Mouse (Mus musculus): ENCODE measurements around the gene Gm10803.
A peak's percentile ranks its signal among the peaks of the same experiment; 100 is the strongest.
"Not testable (repeated sequence)": the region's sequence is repeated elsewhere in the genome, so short reads cannot be mapped to it uniquely, and the experiment has no call there.

Gm10803 gene

GRCm38 (mm10) chr2:93560268-93560667 is at the start of gene Gm10803:
Gene Gm10803, plus strand, starts transcription at chr2:93560568.
- DNase-seq, result not testable (repeated sequence)

GRCm38 (mm10) chr2:93510839-93511238 is 49.5 kb upstream of the Gm10803 start:
- DNase-seq, result no peak

- no peak for DNase-seq
These were observed 48.2 kb upstream of the Gm10803 start for GRCm38 (mm10) chr2:93512130-93512529.

GRCm38 (mm10) chr2:93515246-93515645 is 45.1 kb upstream of the Gm10803 start:
- DNase-seq, result no peak

- DNase-seq, result no peak
These were observed 39.3 kb upstream of the Gm10803 start for GRCm38 (mm10) chr2:93521042-93521441.

- no peak for DNase-seq
These were observed 38.8 kb upstream of the Gm10803 start for GRCm38 (mm10) chr2:93521571-93521970.

- no peak for DNase-seq
These were observed 38.4 kb upstream of the Gm10803 start for GRCm38 (mm10) chr2:93522005-93522404.

- DNase-seq, result no peak
These were observed 35.2 kb upstream of the Gm10803 start for GRCm38 (mm10) chr2:93525033-93525762.

GRCm38 (mm10) chr2:93529602-93530001 is 30.8 kb upstream of the Gm10803 start:
- peak; percentile 12 for DNase-seq

GRCm38 (mm10) chr2:93533891-93534290 is 26.5 kb upstream of the Gm10803 start:
- DNase-seq, result no peak

GRCm38 (mm10) chr2:93537385-93537967 is 22.9 kb upstream of the Gm10803 start:
- DNase-seq, result no peak

- no peak for DNase-seq
These were observed 22.2 kb upstream of the Gm10803 start for GRCm38 (mm10) chr2:93538140-93538539.

- DNase-seq, result no peak
These were observed 18.6 kb upstream of the Gm10803 start for GRCm38 (mm10) chr2:93541771-93542170.

GRCm38 (mm10) chr2:93552676-93553521 is 7.5 kb upstream of the Gm10803 start:
- DNase-seq, result no peak

- DNase-seq, result no peak
These were observed 6.5 kb upstream of the Gm10803 start for GRCm38 (mm10) chr2:93553905-93554304.

- DNase-seq, result no peak
These were observed 5.3 kb downstream of the Gm10803 start for GRCm38 (mm10) chr2:93565647-93566046.

GRCm38 (mm10) chr2:93567675-93568074 is 7.3 kb downstream of the Gm10803 start:
- peak; percentile 24 for DNase-seq

GRCm38 (mm10) chr2:93572565-93572964 is 12.2 kb downstream of the Gm10803 start:
- DNase-seq, result no peak

GRCm38 (mm10) chr2:93581271-93581670 is 20.9 kb downstream of the Gm10803 start:
- DNase-seq, result no peak

GRCm38 (mm10) chr2:93585821-93586220 is 25.5 kb downstream of the Gm10803 start:
- no peak for DNase-seq

- DNase-seq, result no peak
These were observed 27.1 kb downstream of the Gm10803 start for GRCm38 (mm10) chr2:93587446-93587845.

GRCm38 (mm10) chr2:93589875-93590274 is 29.5 kb downstream of the Gm10803 start:
- no peak for DNase-seq

- DNase-seq, result no peak
These were observed 31.3 kb downstream of the Gm10803 start for GRCm38 (mm10) chr2:93591706-93592105.
